Mouse (Mus musculus) left cerebral cortex, adult 2 months (tissue): ENCODE measurements at regions not wholly inside any gene's neighbourhood (a gene's known extent, or its start where the extent isn't known, plus 50 kb on each side); places are given as distances from the start of the nearest gene placed in this dataset.

ENCODE experiments used
- DNase-seq, 2 experiments: peaks; one replicate each; pipeline ENCODE4 v3.0.0; 2021 to 2022; ENCODE audit warnings: low spot score in 2 of 2, mixed read lengths in 1 of 2; ENCODE audit errors: extremely low spot score in 1 of 2
- H3K27ac ChIP-seq: fragments of 200-600 bp; 2 replicates; pipeline ENCODE4 v1.8.1; 2022
- H3K4me3 ChIP-seq: fragments of 200-600 bp; 2 replicates; pipeline ENCODE4 v1.8.1; 2022
- CTCF ChIP-seq: fragments of 200-600 bp; IDR thresholded peaks from 2 replicates; pipeline ENCODE4 v1.8.1; 2022; ENCODE audit warnings: antibody characterized with exemption, mild to moderate bottlenecking, moderate library complexity
- intact Hi-C: fragments of 180-260 bp; cut with DNase I; formaldehyde crosslinking; loops from one replicate; pipeline ENCODE4 v1.15.1; 2025

DNA sequence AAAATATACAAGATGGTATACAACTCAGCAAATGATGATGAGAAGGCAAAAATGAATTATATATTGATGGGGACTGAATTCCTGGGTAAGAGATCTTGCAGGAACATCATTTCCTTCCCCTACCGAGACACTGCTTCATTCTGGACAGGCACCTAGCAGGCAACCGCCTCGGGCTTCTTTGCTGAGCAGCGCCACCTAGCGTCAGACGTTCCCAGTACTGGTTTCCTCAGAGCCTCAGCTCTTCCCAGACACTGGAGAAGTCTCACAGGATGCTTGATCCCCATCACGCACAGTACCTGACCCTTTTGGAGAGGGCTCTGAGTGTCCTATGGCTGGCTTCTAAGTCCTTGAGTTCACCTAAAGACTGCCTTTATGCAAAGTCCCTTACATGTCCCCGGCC lies 80.8 kb upstream of the Arrdc4 start:
- no peak overlapping the region for H3K27ac ChIP-seq
- TF ChIP-seq CTCF, result peak; percentile 92

GRCm38 (mm10) chr7:68824399-68824798 lies 75.4 kb upstream of the Arrdc4 start:
- no peak for TF ChIP-seq CTCF

More for the DNA sequence above, 80.8 kb upstream of the Arrdc4 start:
- H3K4me3 ChIP-seq, result no peak overlapping the region
- peak; percentile 83 to 90 for DNase-seq
- intact Hi-C loops, result loop anchor here (2.0 to 10.0 kb wide), 4 partner anchors 83 to 1535 kb away; partner anchors contain the start of genes Arrdc4 and Nr2f2

GRCm38 (mm10) chr7:68823646-68824045 lies 74.6 kb upstream of the Arrdc4 start:
- intact Hi-C loops, result loop anchor here (1.0 to 5.0 kb wide), 4 partner anchors 156 to 449 kb away; no protein-coding TSS in a partner anchor
- Histone ChIP-seq H3K4me3 (no peak overlapping the region), H3K27ac (no peak overlapping the region)
- no peak for TF ChIP-seq CTCF
- DNase-seq, result no peak

More at GRCm38 (mm10) chr7:68824399-68824798, 75.4 kb upstream of the Arrdc4 start:
- intact Hi-C loops, result loop anchor here (5.0 kb wide), 1 partner anchor 157 kb away; no protein-coding TSS in a partner anchor
- DNase-seq, result no peak
- Histone ChIP-seq H3K27ac (no peak overlapping the region), H3K4me3 (no peak overlapping the region)

DNA sequence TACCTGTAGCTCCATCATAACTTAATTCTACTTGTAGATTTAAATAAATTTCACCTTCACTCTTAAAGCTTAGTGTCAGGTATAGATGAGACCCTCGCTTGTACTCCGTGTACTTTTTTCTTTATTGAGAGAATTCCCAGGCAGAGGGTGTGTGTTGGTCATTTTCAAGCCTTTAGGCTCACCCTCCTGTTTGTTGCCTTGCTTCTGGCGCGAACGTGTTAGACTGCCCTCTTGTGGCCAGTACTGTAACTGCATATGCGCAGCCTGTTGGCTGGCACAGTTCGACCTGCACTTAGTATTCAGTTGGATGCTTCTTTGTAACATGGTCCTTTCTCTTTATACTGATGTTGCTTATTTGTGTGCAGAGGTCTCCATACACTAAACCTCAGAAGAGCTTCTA lies 74.1 kb upstream of the Arrdc4 start:
- intact Hi-C loops, result loop anchor here (1.0 to 5.0 kb wide), 4 partner anchors 156 to 448 kb away; no protein-coding TSS in a partner anchor
- TF ChIP-seq CTCF, result peak; percentile 97
- DNase-seq, result peak; percentile 43 to 75
- Histone ChIP-seq H3K27ac (no peak overlapping the region), H3K4me3 (no peak overlapping the region)

- intact Hi-C loops, result no loop called here
- no peak for TF ChIP-seq CTCF
- Histone ChIP-seq H3K27ac (no peak overlapping the region), H3K4me3 (no peak overlapping the region)
- no peak for DNase-seq
These were observed 66.0 kb upstream of the Arrdc4 start for GRCm38 (mm10) chr7:68814823-68815666.

GRCm38 (mm10) chr7:68809782-68810181 lies 60.7 kb upstream of the Arrdc4 start:
- no peak for TF ChIP-seq CTCF
- intact Hi-C loops, result no loop called here
- Histone ChIP-seq H3K4me3 (no peak overlapping the region), H3K27ac (no peak overlapping the region)
- DNase-seq, result no peak
